Mouse (Mus musculus) forebrain, embryonic 10.5 days (tissue): Measurements from ENCODE around the gene Fzd4. TPM values are rescaled to one million over a fixed set of nuclear protein-coding genes. Genes with fewer than 3 reads are reported as not detected.

ENCODE experiments used
- DNase-seq: peaks from one replicate; pipeline ENCODE4 v3.0.0-alpha.2; 2017; ENCODE audit warnings: low spot score; ENCODE audit errors: extremely low spot score
- H3K27ac ChIP-seq: fragments of 300-500 bp; sonication (generic); 2 replicates; pipeline ENCODE4 v1.5.1; 2016; ENCODE audit warnings: mild to moderate bottlenecking
- H3K27me3 ChIP-seq: fragments of 300-500 bp; sonication (generic); 2 replicates; pipeline ENCODE4 v1.6.1; 2016; ENCODE audit warnings: mild to moderate bottlenecking; ENCODE audit not compliant: poor library complexity, severe bottlenecking
- H3K36me3 ChIP-seq: fragments of 300-500 bp; sonication (generic); replicated peaks from 2 replicates; pipeline ENCODE4 v1.6.1; 2016; ENCODE audit warnings: mild to moderate bottlenecking, moderate library complexity
- H3K4me1 ChIP-seq: fragments of 300-500 bp; sonication (generic); 2 replicates; pipeline ENCODE4 v1.6.1; 2016
- H3K4me3 ChIP-seq: fragments of 300-500 bp; sonication (generic); 2 replicates; pipeline ENCODE4 v1.5.1; 2016; ENCODE audit warnings: mild to moderate bottlenecking, moderate library complexity
- H3K9me3 ChIP-seq: fragments of 300-500 bp; sonication (generic); 2 replicates; pipeline ENCODE4 v1.6.1; 2016; ENCODE audit warnings: mild to moderate bottlenecking, moderate library complexity
- WGBS: fragments of 180-500 bp; shearing (Covaris S2); methylation state at CpG from one replicate; pipeline ENCODE4 v1.1.7; 2016; 5-methylcytosine and 5-hydroxymethylcytosine counted together
- polyA plus RNA-seq: library from polyadenylated mRNA; unstranded; fragments of >200 nt; fragmentation: Nextera tagmentation; extraction: Ambion mirVana; gene quantifications from 2 replicates; pipeline ENCODE4 v1.2.1, GENCODE M21; 2016

The Fzd4 gene
- polyA plus RNA-seq, 1 experiment from 2014 or later, result 5.9 TPM

GRCm38 (mm10) chr7:89423194-89423593 lies 19.0 kb downstream of the Fzd4 start:
- WGBS, result 39% methylated on average over 5 of the region's 5 CpGs
- H3K27ac ChIP-seq, result no peak overlapping the region
- DNase-seq, result no peak

GRCm38 (mm10) chr7:89423688-89424255 lies 19.6 kb downstream of the Fzd4 start:
- Histone ChIP-seq H3K27me3 (no peaks in the 10 kb centered on the region), H3K36me3 (no peaks in the 10 kb centered on the region), H3K4me1 (peaks cover 33% of the 10 kb centered on the region), H3K27ac (no peak overlapping the region), H3K4me3 (no peak overlapping the region), H3K9me3 (no peaks in the 10 kb centered on the region)
- WGBS, result 50% methylated on average over 8 of the region's 8 CpGs
- no peak for DNase-seq

More at GRCm38 (mm10) chr7:89423194-89423593, 19.0 kb downstream of the Fzd4 start:
- H3K4me1 ChIP-seq, result peaks cover 33% of the 10 kb centered on the region
- no peaks in the 10 kb centered on the region for H3K36me3 ChIP-seq
- no peaks in the 10 kb centered on the region for H3K27me3 ChIP-seq
- H3K4me3 ChIP-seq, result no peak overlapping the region
- H3K9me3 ChIP-seq, result no peaks in the 10 kb centered on the region

GRCm38 (mm10) chr7:89424659-89425058 lies 20.5 kb downstream of the Fzd4 start:
- no peaks in the 10 kb centered on the region for H3K9me3 ChIP-seq
- no peak for DNase-seq
- no peak overlapping the region for H3K4me3 ChIP-seq
- H3K27ac ChIP-seq, result no peak overlapping the region
- H3K36me3 ChIP-seq, result no peaks in the 10 kb centered on the region
- 88% methylated on average over 5 of the region's 5 CpGs for WGBS
- no peaks in the 10 kb centered on the region for H3K27me3 ChIP-seq
- peaks cover 33% of the 10 kb centered on the region for H3K4me1 ChIP-seq

GRCm38 (mm10) chr7:89425803-89426725 lies 21.9 kb downstream of the Fzd4 start:
- no peak for DNase-seq
- peaks cover 33% of the 10 kb centered on the region for H3K4me1 ChIP-seq
- H3K9me3 ChIP-seq, result no peaks in the 10 kb centered on the region
- no peaks in the 10 kb centered on the region for H3K36me3 ChIP-seq
- no peak overlapping the region for H3K27ac ChIP-seq
- no peaks in the 10 kb centered on the region for H3K27me3 ChIP-seq
- WGBS, result 68% methylated on average over 11 of the region's 11 CpGs
- no peak overlapping the region for H3K4me3 ChIP-seq

GRCm38 (mm10) chr7:89427101-89427500 lies 22.9 kb downstream of the Fzd4 start:
- H3K36me3 ChIP-seq, result no peaks in the 10 kb centered on the region
- no peak overlapping the region for H3K27ac ChIP-seq
- H3K27me3 ChIP-seq, result no peaks in the 10 kb centered on the region
- H3K4me3 ChIP-seq, result no peak overlapping the region
- 59% methylated on average over 5 of the region's 5 CpGs for WGBS
- peaks cover 33% of the 10 kb centered on the region for H3K4me1 ChIP-seq
- no peaks in the 10 kb centered on the region for H3K9me3 ChIP-seq
- DNase-seq, result no peak

- Histone ChIP-seq H3K4me3 (no peak overlapping the region), H3K9me3 (no peaks in the 10 kb centered on the region), H3K36me3 (no peaks in the 10 kb centered on the region), H3K27me3 (no peaks in the 10 kb centered on the region), H3K4me1 (peaks cover 20% of the 10 kb centered on the region; the same call in 1 of the 2 replicates), H3K27ac (no peak overlapping the region)
- 84% methylated on average over 5 of the region's 5 CpGs for WGBS
- DNase-seq, result no peak
These were observed 24.6 kb downstream of the Fzd4 start for GRCm38 (mm10) chr7:89428804-89429203.

GRCm38 (mm10) chr7:89429326-89429725 lies 25.2 kb downstream of the Fzd4 start:
- no peak overlapping the region for H3K27ac ChIP-seq
- peaks cover 18% of the 10 kb centered on the region for H3K4me1 ChIP-seq
- WGBS, result 73% methylated on average over 1 of the region's 1 CpGs
- no peak overlapping the region for H3K4me3 ChIP-seq
- H3K27me3 ChIP-seq, result no peaks in the 10 kb centered on the region
- H3K36me3 ChIP-seq, result no peaks in the 10 kb centered on the region
- H3K9me3 ChIP-seq, result no peaks in the 10 kb centered on the region
- DNase-seq, result no peak

GRCm38 (mm10) chr7:89431185-89431584 lies 27.0 kb downstream of the Fzd4 start:
- no peak overlapping the region for H3K27ac ChIP-seq
- H3K4me1 ChIP-seq, result peaks cover 8% of the 10 kb centered on the region
- H3K9me3 ChIP-seq, result no peaks in the 10 kb centered on the region
- H3K27me3 ChIP-seq, result no peaks in the 10 kb centered on the region
- no peak for DNase-seq
- no peaks in the 10 kb centered on the region for H3K36me3 ChIP-seq
- WGBS, result 90% methylated on average over 2 of the region's 2 CpGs
- no peak overlapping the region for H3K4me3 ChIP-seq

- no peaks in the 10 kb centered on the region for H3K36me3 ChIP-seq
- H3K4me1 ChIP-seq, result peaks cover 3% of the 10 kb centered on the region; the same call in 1 of the 2 replicates
- no peaks in the 10 kb centered on the region for H3K9me3 ChIP-seq
- H3K27ac ChIP-seq, result no peak overlapping the region
- DNase-seq, result no peak
- WGBS, result 93% methylated on average over 9 of the region's 9 CpGs
- H3K27me3 ChIP-seq, result no peaks in the 10 kb centered on the region
- H3K4me3 ChIP-seq, result no peak overlapping the region
These were observed 29.2 kb downstream of the Fzd4 start for GRCm38 (mm10) chr7:89433193-89433892.

- no peak for DNase-seq
- Histone ChIP-seq H3K4me3 (no peak overlapping the region), H3K27ac (no peak overlapping the region)
These were observed 29.9 kb downstream of the Fzd4 start for GRCm38 (mm10) chr7:89433893-89434616.

GRCm38 (mm10) chr7:89436404-89436803 lies 32.2 kb downstream of the Fzd4 start:
- DNase-seq, result no peak

More at GRCm38 (mm10) chr7:89433893-89434616, 29.9 kb downstream of the Fzd4 start:
- Histone ChIP-seq H3K4me1 (peaks cover 3% of the 10 kb centered on the region; the same call in 1 of the 2 replicates), H3K36me3 (no peaks in the 10 kb centered on the region), H3K27me3 (no peaks in the 10 kb centered on the region), H3K9me3 (no peaks in the 10 kb centered on the region)
- 67% methylated on average over 8 of the region's 8 CpGs for WGBS

GRCm38 (mm10) chr7:89437589-89437988 lies 33.4 kb downstream of the Fzd4 start:
- WGBS, result 40% methylated on average over 4 of the region's 4 CpGs
- Histone ChIP-seq H3K9me3 (no peaks in the 10 kb centered on the region), H3K4me1 (peaks cover 3% of the 10 kb centered on the region; the same call in 1 of the 2 replicates), H3K36me3 (no peaks in the 10 kb centered on the region), H3K27me3 (no peaks in the 10 kb centered on the region), H3K4me3 (no peak overlapping the region), H3K27ac (no peak overlapping the region)
- DNase-seq, result no peak

More at GRCm38 (mm10) chr7:89436404-89436803, 32.2 kb downstream of the Fzd4 start:
- Histone ChIP-seq H3K36me3 (no peaks in the 10 kb centered on the region), H3K27me3 (no peaks in the 10 kb centered on the region), H3K27ac (no peak overlapping the region), H3K9me3 (no peaks in the 10 kb centered on the region), H3K4me1 (peaks cover 3% of the 10 kb centered on the region; the same call in 1 of the 2 replicates), H3K4me3 (no peak overlapping the region)
- WGBS, result 88% methylated on average over 5 of the region's 5 CpGs
